Mouse (Mus musculus): ENCODE measurements at regions not wholly inside any gene's neighbourhood (a gene's known extent, or its start where the extent isn't known, plus 50 kb on each side); places are given as distances from the start of the nearest gene placed in this dataset.
A peak's percentile ranks its signal among the peaks of the same experiment; 100 is the strongest.

- no peak for DNase-seq (ENCODE audit: low read depth, low spot score)
Measured at GRCm38 (mm10) chr11:71512271-71513066, 237.3 kb upstream of the Wscd1 start.

GRCm38 (mm10) chr11:71513067-71513350 lies 236.7 kb upstream of the Wscd1 start:
- DNase-seq (ENCODE audit: low read depth, low spot score): no peak

DNA sequence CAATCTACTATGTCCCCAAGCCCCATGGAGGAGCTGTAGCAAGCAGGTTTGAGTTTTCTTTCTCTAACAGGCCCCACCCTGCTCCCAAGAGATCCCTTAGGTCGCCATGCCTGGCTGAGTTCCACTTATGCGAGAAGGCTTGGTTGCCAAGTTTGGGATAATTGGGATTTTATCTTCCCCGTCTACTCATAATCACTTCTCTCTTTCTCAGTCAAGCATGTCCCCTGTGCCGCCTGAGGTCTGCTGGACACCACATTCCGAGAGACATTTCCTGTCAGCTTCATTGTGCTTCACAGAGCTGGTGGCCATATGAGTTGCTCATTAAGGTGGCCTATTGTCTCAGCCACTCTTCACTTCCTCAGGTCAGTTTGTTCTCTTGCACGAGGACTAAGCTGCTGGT lies 234.5 kb upstream of the Wscd1 start:
- DNase-seq (ENCODE audit: low read depth, low spot score): peak; percentile 34

DNA sequence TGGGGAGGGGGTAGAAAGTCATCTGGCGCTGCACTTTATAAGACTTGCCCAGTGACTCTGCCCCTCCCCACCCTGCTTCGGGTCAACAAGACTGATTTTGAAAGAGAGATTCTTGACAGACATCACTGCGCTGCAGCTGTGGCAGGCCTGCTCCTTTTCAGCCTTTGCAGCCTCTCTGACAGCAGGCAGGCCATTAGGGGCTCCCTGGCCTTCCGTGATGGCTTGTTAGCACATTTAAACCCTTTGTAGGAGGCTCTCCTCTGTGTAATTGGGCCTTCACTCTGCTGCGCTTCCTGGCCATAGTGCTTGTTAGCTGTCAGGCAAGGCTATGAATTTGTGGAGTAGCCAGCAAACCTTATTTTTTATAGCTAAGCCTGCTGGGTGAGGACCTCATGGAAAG lies 232.3 kb upstream of the Wscd1 start:
- DNase-seq (ENCODE audit: low read depth, low spot score): peak; percentile 40

GRCm38 (mm10) chr11:71527691-71528090 lies 222.0 kb upstream of the Wscd1 start:
- no peak for DNase-seq (ENCODE audit: low read depth, low spot score)

DNA sequence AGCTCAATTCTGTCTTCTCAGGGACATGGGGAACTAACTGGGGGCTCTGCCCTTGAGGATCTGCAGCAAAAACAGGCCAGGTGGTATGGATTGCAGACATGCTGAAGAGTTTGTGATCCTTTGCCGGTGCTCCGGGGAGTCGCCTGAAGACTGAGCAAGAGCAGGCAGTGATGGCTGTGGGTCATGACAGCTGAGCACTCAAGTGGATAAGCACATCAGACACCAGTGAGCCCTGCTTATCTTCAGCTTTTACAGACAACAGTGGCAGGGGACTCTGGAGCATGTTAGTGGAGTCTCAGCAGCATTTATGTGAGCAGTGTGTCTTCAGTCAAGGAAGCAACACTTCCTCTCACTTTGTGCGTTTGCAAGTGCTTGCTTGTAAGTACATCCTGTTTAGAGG lies 221.1 kb upstream of the Wscd1 start:
- DNase-seq (ENCODE audit: low read depth, low spot score): no peak

- DNase-seq (ENCODE audit: low read depth, low spot score): no peak
Measured at GRCm38 (mm10) chr11:71541178-71541845, 208.4 kb upstream of the Wscd1 start.

- no peak for DNase-seq (ENCODE audit: low read depth, low spot score)
Measured at GRCm38 (mm10) chr11:71557412-71557811, 192.3 kb upstream of the Wscd1 start.

DNA sequence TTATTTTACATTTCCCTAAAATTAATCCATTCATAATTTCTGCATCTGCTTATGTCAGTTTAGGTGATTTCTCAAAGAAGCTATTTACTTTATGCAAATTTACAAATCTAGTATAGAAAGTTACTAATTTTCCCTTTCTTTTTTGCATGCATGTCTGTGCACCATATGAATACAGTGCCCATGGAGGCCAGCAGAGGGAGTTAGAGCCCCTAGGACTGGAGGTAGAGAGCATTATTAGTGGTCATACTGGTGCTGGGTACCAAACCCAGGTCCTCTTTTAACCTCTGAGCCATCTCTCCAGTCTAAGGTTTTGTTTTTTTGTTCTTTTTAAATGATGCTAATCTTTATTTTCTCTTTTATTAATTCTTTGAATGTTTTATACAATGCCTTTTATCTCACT lies 184.9 kb upstream of the Wscd1 start:
- no peak for DNase-seq (ENCODE audit: low read depth, low spot score)

DNA sequence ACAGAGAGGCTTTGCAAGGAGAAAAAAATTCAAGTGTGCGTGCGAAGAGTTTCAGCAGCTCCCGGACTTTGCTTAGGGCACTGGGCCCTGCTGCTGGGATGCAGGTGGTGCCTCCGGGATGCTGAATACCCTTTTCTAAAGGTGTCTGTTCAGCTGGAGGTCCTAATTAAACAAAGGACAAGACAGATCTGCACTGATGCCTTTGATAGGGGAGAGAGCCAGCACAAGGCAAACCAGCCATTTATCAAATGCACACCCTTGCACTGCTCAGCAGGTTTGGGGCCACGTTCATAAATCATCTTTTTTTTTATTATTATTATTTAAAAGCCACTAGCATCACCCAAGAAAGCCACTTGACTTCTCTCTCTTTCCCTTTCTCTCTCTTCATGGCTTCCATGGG lies 172.9 kb upstream of the Wscd1 start:
- DNase-seq (ENCODE audit: low read depth, low spot score): no peak

DNA sequence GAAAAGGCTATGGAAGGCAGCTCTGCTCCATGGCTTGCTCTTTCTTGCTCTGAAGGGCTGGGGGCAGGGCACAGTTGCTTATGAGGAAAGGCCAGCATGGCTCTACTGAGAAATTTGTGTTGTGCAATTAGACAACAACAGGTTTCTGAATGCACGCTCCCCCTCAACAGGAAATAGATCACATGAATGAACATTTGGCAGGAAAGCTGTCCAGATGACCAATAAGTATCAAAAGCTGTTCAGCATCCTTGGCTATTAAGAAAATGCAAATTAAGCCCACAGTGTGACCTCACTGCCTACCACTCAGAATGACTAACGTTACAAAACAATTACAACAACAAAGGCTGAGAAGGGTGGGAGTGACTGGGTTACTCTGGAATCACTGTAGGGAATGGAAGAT lies 167.9 kb upstream of the Wscd1 start:
- no peak for DNase-seq (ENCODE audit: low read depth, low spot score)

GRCm38 (mm10) chr11:71591014-71591413 lies 158.7 kb upstream of the Wscd1 start:
- DNase-seq (ENCODE audit: low read depth, low spot score): no peak

- DNase-seq (ENCODE audit: low read depth, low spot score): no peak
Measured at GRCm38 (mm10) chr11:71594250-71594847, 155.4 kb upstream of the Wscd1 start.

- no peak for DNase-seq (ENCODE audit: low read depth, low spot score)
Measured at GRCm38 (mm10) chr11:71597709-71598108, 152.0 kb upstream of the Wscd1 start.

DNA sequence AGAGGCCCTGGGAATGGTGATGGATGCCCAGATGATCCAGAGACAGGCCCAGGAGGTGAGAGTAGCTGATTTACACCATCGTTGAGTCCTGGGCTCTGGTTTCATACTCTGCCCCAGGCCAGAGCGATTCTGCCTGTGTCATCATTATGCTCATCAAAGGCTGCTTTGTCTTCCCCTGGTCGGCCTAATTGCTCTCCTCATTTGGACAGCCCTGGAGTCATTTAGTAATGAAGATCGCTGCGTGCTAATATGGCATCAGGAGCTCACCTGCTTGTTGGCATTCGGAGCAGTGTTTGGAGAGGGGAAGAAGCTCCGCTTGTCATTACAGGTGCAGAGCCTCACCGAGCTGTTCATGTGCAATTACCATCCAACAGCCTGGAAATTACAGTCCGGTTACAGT lies 138.9 kb upstream of the Wscd1 start:
- DNase-seq (ENCODE audit: low read depth, low spot score): no peak

DNA sequence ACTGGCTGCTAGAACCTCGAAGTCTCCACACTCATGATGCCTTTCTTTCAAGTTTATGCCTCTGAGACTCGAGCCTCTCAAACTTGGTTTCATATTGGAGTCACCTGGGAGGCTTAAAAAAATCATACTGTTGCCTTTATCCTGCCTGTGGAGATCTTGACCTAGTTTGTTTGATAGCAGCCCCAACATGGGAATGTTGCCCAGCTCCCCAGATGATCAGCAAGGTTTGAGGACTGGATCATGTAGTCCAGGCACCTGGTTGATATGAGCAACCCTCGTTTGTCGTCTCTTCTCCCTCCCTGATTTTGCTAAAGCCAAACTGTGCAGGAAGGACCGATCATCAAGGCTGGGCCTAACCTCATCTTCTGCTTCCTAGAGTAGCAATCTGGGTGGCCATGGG lies 134.2 kb upstream of the Wscd1 start:
- no peak for DNase-seq (ENCODE audit: low read depth, low spot score)

GRCm38 (mm10) chr11:71625501-71626191 lies 124.1 kb upstream of the Wscd1 start:
- no peak for DNase-seq (ENCODE audit: low read depth, low spot score)

DNA sequence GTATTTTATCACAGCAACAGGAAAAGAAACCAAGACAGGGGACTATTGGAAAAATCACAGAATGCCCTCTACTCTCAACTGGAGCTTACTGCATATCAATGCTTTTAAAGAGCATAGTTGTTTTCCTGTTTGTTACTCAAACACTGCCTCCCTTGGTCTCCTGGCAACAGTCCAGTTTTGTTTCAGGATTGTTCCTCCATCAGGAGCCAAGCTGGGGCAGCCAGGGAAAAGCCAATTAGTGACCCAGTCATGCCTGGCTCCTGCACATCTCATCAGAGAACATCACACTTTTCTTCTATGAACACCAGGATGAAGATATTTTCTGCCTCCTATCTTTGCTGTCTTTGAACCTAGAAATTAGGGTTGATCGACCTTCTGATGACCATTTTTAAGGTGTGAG lies 113.6 kb upstream of the Wscd1 start:
- no peak for DNase-seq (ENCODE audit: low read depth, low spot score)

- peak; percentile 64 for DNase-seq (ENCODE audit: low read depth, low spot score)
Measured at GRCm38 (mm10) chr11:71636785-71637184, 112.9 kb upstream of the Wscd1 start.

- no peak for DNase-seq (ENCODE audit: low read depth, low spot score)
Measured at GRCm38 (mm10) chr11:71642886-71643285, 106.8 kb upstream of the Wscd1 start.

DNA sequence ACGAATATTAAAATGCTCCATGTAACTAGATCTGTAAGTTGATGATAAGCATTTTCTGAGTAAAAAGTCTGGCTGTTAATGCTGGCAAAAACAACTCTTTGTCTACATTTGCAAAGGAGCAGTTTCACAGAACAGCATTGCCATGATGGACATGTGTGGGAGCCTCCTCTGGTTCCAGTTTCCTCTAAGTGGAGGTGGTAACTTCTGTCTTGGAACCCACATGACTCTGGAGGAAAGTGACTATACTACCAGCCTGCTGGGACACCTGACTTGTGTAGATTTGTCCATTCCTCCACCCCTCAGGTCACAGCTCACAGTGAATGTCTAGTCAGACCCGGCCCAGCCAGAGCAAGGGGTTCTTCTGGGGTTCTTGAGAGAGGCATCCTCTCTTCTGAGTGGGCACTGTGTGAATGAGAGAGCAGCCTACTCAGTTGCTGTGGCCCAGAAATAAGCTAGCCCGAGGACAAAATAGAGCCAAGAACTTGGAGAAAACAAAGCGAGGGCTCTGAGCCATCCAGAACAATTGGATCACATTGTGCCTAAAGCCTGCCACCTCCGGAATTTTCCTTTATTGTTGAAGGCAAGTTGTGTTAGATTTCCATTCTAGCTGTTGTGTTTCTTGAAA lies 97.9 kb upstream of the Wscd1 start:
- no peak for DNase-seq (ENCODE audit: low read depth, low spot score)

GRCm38 (mm10) chr11:71652381-71652775 lies 97.3 kb upstream of the Wscd1 start:
- DNase-seq (ENCODE audit: low read depth, low spot score): no peak
